Mouse (Mus musculus) layer of hippocampus, adult 9-10 months (tissue): ENCODE measurements around the gene Sbf2.

Experiments used
- DNase-seq: peaks from one replicate; pipeline ENCODE4 v3.0.0; 2022; ENCODE audit warnings: low spot score

Sbf2 gene

DNA sequence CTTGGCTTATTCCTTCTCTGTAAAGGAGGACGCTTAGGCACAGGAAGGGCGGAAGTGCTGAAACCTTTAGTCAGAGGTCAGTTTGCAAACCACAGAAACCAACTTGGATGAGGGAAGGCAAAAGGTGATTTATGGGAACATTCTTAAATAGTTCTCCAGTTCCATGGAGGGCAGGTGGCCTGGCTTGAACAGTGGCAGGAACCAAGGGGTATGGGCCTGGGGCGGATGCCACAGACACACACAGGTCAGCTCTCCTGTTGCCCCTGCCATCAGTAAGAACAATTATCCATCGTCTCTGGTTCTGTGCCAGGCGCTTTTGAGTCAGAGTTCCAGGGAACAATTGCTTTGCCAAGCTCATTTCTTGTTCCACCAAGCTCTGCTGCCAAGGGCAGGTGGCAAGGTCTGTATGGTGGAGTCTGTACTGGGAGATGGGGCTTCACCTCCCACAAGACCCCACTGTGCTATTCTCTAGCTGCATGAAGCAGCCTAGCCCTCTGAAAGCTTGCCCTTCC lies 336.9 kb downstream of the Sbf2 start:
- DNase-seq, result no peak

- DNase-seq, result no peak
Observed at GRCm38 (mm10) chr7:110272434-110272833, 342.3 kb downstream of the Sbf2 start.

DNA sequence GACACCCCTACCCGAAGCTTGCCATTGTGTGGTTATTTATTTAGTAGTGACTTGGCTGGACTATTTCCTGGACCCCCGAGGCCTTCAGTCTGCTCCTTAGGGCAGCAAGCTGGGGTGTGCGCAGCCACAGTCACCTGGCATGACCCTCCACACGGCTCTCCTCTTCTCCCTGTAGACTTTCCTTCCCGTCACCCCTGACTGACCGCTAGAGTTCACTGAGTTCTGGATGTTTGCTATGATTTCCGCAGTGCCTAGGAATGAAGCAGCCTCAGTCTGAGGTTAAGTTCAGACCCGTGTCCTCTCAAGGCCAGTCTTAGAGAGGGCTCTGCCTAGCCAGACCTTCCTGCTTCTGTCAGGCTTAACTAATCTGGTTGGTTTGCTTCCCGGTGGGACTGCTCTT lies 342.9 kb downstream of the Sbf2 start:
- DNase-seq, result no peak

- DNase-seq, result no peak
Observed at GRCm38 (mm10) chr7:110270455-110270854, 344.3 kb downstream of the Sbf2 start.

GRCm38 (mm10) chr7:110269777-110270176 lies 344.9 kb downstream of the Sbf2 start:
- DNase-seq, result no peak

- no peak for DNase-seq
Observed at GRCm38 (mm10) chr7:110268511-110268910, 346.2 kb downstream of the Sbf2 start.

DNA sequence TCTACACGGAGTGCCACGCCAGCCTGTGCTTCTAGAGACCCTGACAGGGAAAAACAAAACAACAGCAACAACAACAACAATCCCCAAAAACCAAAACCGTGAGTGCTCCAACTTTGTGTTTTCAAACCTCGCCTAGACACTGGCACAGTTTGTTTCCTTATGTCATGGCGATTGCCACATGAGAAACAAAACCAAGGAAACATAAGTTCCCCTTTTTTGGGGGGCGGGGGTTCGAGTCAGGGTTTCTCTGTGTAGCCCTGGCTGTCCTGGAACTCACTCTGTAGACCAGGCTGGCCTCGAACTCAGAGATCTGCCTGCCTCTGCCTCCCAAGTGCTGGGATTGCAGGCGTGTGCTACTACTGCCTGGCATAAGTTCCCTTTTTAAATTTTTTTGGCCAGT lies 346.7 kb downstream of the Sbf2 start:
- no peak for DNase-seq

- no peak for DNase-seq
Observed at GRCm38 (mm10) chr7:110267014-110267413, 347.7 kb downstream of the Sbf2 start.

GRCm38 (mm10) chr7:110265796-110266195 lies 348.9 kb downstream of the Sbf2 start:
- peak; percentile 77 for DNase-seq

GRCm38 (mm10) chr7:110263474-110263873 lies 351.2 kb downstream of the Sbf2 start:
- no peak for DNase-seq

DNA sequence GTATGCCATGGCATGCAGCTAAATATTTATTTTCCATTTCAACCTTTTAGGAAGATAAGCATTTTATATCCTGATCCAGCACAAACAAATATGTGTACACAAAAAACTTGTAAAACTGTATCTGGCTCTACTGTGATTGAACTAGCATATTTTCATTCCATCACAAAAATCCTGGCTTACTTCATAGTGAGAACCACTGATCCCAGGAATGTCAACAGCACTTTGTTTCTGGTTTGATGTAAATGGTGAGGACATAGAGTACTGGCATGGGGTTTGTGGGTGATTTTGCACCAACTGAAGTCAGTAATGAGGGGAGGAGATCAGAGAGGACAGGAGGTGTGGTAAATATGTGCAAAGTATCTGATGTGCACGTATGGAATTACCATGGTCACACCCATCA lies 352.1 kb downstream of the Sbf2 start:
- DNase-seq, result no peak

DNA sequence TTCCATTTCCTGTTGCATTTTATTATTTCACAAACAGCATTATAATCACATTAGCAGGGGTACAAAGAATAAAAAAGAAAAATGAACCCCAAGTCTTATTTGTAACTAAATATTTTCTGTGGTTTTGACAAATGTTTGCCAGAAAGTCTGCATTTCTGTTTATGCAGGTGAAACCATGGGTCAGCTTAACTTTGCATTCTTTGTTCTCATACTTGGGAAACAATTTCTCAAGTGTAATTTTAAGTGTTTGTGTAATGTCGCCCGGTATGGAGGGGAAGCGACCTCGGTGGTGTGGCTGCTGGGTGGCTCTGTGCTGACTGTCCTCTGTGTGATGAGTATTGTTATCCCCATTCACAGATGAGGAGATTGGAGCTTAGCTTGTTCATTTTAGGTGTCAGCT lies 352.9 kb downstream of the Sbf2 start:
- DNase-seq, result no peak

GRCm38 (mm10) chr7:110259966-110260711 lies 354.6 kb downstream of the Sbf2 start:
- DNase-seq, result no peak

GRCm38 (mm10) chr7:110258196-110258950 lies 356.3 kb downstream of the Sbf2 start:
- no peak for DNase-seq
